Mouse (Mus musculus): ENCODE measurements at regions not wholly inside any gene's neighbourhood (a gene's known extent, or its start where the extent isn't known, plus 50 kb on each side); places are given as distances from the start of the nearest gene placed in this dataset.
A peak's percentile ranks its signal among the peaks of the same experiment; 100 is the strongest.

DNA sequence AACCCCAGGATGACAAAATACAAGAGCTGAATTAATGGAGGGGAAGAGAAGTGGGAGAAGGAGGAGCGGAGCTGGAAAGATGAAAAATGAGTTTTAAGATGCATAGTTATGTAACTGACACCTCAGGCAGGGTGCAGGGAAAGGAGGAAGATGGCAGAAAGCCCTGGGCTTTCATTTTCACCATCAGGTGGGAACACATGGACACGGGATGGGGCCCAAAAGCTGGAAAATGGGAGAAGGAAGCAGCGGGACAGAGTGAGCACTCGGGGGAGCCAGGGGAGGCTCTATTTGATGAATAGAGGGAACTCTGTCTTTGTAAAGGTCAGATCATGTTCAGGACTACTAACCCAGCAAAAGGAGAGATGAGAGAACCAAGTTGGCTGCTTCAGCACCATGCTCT, 516.6 kb upstream of the Tnp1 start:
- DNase-seq, result no peak

DNA sequence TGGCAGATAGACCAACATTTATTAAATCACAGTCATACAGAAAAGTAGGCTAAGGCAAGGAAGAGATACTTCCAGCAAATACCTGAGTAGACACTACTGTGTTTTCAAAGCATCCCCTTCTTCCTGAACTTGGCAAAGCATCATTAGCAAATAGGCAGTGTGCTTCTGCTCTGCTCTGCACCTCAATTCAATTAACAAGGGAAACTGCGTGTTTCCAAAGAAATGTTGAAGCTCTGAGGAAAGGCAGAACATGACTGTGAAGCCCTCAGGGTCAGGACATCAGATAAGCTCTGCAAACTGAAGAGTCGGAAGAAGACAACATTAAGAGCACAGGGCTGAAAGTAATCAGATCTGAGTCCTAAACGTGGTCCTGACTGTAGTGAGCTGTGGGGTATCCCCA, 516.1 kb upstream of the Tnp1 start:
- no peak for DNase-seq

DNA sequence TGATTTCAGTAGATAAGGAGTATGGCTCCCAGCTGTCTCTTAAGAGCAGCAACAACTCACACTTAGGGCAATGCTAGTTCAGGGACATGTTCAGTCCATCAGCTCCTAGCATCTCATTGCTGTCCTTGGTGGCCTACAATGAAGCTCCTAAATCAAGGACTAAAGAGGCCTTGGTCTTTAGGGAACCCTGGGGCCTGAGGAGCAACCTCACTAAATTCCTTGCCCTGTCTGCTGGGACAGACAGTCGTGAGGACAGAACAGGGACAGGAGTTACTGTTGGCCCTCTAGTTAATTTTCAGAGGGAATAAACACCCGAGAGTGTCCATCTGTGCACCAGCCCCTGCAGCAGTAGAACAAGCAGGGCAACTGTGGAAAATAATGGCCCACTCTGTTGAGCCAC, 514.6 kb upstream of the Tnp1 start:
- DNase-seq, result no peak

DNA sequence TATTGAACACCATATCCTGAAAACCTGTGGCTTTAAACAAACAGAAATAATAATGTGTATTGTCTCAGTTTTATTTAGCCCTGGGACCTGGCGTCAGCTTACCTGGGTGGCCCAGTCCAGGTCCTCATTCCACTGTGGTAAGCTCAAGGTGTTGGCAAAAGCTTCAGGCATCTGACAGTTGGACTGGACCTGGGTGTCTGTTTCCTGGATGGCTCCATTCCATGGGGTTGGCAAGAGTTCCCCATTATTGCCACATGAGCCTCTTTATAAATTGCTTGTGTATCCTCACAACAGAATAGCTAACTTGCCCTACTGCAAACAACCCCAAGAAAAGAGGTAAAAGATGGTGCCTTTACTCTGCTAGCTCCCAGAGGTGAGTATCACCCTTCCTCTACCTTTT, 512.9 kb upstream of the Tnp1 start:
- no peak for DNase-seq

DNA sequence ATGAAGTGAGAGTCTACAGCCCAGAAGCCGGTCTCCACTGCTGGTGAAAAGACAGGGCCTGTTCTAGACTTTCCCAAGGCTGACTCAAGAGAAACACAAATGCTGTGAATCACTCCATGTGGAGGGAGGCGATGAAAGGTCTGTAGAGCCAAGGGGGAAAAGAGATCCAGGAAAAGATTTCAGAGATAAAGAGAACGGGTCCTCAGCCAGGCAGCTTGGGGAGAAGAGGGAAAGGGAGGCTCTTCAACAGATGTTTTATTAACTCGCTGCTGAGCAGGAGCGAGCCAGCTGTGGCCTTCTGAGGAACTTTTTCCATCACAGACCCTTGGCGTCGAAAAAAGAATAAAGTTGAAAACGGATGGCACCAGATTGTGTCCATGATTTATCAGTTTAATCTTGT, 500.7 kb upstream of the Tnp1 start:
- DNase-seq, result no peak

DNA sequence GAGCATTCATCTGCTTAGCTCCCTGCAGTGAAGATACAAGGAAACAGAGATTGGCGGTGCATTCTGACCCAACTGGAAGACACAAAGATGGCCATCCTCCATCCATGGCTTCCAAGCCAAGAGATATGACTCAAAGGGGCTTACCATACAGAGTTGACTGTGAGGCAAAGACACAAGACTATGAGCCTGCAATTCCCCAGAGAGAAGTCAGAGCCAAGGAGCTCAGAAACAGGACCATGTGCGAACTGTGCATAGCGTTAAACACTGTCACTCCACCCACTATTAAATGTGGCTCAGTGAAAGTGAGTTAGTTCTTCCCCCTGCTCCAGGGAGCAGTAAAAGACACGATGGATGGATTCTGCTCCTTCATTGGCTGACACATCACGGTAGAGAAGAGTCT, 500.1 kb upstream of the Tnp1 start:
- DNase-seq, result no peak

DNA sequence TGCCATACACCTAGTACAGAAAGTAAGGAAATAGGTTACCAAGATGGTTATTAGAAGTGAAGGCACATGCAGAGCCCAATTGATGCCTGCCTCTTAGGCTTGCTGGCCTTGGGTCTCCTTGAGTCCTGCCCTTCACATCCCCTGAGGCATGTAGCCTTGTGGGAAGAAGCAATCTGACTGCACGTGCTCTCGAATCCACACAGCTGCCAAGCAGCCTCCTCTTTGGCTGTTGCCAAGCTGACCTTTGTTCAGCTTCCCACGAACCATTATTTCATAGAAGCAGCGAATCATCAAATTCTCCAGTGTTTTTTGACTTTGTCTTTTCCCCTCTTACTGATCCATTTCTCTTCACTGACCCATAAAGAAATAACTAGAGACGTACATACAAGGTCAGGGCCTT, 498.1 kb upstream of the Tnp1 start:
- DNase-seq, result peak; percentile 37

DNA sequence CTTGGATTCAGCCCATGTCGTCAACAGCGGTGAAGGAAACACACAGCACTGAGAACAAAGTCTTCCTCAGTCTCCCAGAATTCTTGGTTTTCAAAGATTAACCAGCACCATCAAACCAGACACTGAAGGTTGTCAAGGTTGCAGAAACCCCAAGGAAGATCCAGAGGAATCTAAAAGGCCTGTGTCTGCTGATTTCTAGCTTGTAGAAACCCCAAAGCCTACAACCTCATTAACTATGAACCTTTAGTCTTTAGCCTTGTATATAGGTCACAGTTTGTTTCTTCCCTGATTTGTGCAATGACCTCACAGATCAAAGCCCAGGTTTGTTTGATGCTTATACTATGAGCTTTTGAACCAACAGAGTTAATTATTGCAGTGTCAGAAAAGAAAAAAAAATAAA, 497.1 kb upstream of the Tnp1 start:
- no peak for DNase-seq

DNA sequence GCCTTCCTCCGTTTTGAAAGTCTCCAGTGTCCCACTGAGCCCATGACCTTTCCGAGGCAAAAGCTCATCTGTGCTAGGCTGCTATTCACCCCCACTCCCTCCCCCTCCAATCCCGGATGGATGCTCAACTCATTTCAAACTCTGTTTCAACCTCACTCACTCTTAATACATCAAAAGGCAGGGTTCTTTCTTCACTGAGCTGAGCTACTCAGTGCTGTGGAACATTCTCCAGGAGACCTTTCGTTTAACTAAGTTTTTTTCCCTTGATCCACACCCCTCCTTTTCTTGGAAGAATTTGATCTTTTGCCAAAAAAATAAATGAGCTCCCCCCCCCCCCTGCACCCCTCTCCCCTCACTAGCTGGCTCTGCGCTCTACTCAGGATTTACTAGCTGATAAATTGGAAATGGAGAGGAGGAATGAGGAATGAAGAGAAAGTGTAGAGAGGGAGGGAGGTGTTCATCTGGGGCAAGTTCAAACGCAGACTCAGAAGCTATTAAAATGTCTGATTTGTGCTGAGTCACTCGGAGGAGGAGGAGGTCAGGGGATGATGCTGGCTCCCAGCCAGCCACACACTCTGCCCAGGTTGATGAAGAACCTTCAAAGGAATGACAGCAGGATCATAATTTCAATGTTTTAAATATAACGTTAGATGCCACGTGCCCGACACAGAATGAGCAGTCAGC, 491.5 kb upstream of the Tnp1 start:
- DNase-seq, result peak; percentile 41

DNA sequence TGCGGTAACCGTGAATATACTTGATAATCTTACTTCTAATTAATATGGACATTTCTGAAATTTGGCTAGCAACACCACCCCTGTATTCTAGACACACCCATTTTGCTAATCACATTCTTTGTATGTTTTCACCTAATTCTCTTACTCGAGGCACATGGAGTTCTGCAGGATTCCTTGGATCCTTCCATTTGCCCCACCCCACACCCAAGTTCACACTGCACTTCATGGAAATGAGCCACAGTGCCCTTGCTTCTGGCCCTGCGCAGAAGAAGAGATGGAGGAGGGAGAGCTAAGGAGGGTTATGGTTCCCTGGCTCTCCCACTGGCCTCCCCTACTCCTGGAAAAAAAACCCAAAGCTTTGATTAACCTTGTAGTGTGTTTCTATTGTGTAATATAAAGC, 487.9 kb upstream of the Tnp1 start:
- DNase-seq, result no peak

DNA sequence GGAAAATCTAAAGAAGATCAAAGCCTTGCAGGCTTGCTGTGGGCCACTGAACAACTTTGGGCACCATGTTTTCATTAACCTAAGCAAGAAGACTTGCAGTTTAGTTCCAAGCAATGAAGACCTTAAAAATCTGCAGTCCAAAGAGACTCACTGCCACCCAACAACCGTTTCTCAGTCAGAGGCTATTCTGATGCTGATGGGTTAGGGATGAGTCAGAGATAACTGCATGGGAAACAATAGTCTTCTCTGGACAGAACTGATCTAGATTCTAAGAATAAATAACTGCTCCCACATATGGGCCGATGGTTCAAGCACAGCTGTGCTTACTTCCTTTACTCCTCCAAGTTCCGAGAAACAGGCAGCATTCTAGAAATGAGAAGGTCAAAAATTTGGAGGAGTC, 485.0 kb upstream of the Tnp1 start:
- DNase-seq, result no peak

DNA sequence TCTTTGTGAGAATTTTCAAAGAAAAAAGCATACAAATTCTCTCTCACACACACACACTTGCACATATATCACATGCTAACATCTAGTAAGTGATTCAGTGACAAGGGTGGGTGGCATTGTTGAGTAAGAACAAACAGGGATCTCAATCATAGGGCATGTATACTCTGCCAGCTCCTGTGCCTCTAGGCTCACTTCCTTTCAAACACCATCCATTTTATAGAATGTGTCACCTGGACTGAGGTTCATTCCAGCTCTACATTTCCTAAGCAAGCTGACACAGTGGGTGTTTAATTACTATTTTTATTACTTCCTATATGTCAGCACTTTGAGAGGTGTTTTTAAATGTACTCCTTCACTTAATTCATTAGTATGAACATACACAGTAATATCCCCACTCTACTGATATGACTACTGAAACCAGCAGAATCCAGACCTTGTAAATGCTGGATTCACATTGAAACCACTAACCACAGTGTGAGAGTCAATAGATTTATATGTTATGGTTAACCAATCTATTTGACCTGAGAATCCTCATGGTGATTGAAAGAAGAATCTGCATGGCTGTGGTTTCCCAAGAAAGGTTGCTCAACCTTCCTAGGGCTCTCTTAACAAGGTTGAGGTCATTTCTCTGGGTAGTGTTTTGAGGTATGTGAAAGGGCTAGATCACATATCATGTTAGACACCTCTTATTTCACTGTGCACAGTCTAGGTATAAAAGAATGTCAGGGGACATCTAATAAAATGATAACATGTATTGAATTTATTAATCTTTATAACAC, 480.5 kb upstream of the Tnp1 start:
- no peak for DNase-seq

DNA sequence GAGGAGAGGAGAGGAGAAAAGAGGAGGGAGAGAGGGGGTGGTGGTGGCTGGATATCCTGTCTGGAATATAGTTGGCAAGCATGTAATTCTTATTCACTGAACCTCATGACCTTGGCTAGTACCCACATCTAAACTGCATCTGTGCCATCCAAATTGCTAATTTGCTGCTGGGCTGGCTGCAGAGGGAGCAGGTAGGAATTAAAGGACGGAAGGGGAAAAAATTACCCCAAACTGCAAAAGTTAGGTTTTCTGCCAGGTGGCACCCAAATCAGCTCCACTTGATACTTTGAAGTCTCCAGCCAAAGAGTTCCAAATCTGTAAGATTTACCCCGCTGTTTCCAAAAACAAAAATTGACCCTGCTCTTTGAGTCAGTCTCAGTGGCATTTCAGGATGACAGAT, 466.2 kb upstream of the Tnp1 start:
- no peak for DNase-seq

DNA sequence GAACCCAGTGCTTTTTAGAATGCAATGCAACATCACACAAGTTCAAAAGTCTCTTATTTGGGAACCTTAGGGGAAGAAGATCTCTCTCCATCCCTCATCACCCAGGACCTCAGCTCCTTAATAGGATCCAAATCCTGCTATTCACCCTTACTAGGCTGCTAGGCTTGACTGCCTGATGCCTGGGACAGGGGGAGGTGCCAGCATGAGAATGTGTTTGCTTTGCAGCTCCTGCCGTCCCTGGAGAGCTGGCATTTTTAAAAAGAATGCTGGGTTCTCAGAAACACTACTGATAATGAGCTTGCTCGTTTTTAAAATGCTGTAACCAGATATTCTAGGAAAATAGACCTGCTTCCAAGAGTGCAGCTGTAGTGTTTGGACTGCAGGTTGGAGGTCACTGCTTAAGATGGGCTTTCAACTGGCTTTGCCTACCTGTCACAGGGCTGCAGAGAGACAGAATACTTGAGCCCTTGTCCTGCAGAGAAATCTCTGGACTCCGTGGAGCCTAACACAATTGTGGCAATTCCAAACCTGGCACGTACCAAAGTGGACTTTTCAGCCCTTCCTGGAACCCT, 463.7 kb upstream of the Tnp1 start:
- no peak for DNase-seq

DNA sequence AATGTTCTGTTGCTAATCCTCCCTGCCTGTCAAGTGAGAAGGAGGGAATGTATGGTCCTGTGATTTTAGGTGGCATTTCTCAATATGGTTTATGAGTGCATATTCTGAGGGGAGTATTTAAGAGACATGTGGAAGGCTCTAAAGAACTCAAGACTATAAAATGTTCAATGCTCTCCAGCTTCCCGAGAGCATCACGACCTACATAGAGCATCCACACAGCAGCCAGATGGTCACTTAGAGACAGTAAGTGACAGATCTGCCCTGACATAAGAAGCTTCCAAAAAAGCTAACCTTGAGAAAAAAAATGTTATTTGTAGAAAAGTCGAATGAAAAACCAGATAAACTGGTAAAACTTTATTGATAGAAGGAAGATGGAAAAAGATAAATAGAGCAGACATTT, 444.9 kb upstream of the Tnp1 start:
- no peak for DNase-seq

DNA sequence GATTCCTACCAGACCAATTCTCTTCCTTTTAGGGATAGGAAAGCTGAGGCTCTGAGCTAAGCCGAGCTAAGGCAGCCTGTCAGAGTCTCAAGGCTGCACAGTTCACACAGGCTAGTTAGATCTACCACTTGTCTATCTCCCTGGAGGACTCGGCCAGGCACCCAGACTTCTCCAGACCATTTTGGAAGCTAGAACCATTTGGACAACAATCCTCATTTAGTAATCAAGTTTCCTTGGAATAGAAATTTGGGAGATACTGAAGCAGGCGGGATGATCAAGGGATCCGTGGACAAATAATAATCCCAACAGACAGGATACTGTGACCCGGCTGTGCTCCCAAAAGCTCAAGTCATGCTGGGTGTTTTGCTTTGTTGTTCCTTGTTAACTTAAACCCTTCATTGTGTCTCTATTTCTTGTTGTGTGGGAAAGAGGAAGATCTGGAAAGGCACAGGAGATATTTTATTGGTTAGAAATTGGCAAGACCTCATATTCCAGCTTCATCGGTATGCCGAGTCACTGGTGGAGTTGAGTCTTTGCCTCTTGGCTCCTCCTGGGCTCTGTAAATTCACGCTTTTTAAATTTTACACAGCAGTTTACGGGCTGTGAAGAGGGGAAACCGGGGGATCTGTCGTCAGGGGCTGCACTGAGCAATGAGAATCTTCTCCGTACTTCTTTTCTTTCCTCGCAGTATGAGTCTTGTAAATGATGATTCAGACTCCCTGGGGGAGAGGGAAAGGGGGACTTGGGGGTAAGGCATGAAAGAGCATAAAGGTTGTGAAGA, 444.2 kb upstream of the Tnp1 start:
- no peak for DNase-seq

DNA sequence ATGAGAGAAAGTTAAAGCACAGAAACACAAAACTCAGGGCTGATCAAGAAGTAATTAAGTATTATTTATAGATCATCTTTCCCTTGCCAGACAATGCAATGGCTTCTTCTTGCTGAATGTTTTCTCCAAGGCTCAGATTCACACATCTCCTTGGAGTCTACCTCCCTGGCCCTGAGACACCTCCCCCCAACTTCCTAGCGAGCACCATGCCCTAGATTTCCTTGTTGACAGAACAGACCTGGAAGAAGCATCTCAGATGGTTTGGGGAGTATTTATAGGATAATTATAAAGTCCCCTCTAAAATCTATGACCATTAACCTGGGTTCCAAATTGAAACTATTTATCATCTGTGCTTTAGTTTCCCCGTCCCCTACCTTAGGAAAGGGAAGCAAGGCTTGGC, 441.6 kb upstream of the Tnp1 start:
- no peak for DNase-seq

DNA sequence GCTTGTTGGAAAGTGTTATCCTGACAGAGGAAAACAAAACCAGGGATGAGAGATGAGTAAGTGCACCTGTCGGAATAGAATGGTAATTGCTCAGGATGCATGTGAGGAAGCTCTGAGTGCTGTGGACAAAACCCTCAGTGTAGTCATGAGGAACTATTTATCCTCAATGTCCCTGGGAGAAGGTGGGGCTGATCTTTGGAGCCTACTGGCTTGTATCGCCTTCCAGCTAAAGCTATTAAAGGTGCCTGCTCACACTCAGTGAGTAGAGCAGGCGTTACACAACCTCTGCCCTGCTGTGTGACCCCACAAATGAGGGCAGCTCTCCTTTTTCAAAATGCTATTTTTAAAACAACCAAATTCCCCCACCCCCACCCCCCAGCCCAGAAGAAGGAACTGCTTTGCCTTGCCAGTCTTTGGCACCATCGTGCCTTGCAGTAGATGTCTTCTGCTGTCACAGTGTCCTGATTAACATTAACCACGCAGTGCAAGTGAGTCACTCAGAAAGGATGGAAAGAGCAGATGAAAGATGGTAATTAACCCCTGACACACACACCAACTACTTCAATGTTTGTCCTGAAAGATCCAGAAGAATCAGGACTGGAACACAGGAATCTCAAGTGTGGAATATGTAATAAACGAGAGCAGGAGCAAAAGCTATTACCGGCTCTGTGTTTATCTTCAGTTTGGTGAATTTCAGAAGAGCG, 440.8 kb upstream of the Tnp1 start:
- DNase-seq, result no peak

DNA sequence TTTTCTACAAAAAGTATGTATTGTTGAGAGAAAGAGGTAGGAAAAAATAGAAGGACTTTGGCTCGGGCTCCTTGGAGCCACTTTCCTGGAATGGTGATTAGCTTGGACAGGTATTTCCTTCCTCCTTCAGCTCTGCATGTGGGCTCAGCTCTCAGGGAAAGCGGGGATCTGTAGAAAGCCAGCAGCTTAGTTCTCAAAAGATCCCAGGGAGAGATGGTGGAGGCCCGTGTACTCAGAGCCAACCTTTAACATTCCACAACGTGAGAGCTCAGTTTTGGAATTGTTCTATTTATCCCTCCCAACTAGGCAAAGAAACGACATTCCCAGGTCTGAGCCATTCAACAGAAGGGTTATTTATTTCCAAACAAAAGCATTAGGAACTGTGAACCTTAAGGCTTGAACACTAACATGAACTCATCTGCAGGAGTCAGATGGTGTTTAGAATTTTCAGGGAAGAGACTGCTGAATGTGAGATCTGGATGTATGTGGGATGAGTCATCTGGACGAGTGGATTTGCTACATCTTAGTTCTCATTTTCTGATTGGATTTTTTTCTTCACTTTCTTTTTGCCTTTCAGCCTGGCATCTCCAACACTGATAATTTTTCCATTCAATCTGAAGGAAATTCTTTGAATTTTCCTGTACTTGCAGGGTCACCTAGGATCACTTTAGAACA, 428.6 kb upstream of the Tnp1 start:
- DNase-seq, result no peak

DNA sequence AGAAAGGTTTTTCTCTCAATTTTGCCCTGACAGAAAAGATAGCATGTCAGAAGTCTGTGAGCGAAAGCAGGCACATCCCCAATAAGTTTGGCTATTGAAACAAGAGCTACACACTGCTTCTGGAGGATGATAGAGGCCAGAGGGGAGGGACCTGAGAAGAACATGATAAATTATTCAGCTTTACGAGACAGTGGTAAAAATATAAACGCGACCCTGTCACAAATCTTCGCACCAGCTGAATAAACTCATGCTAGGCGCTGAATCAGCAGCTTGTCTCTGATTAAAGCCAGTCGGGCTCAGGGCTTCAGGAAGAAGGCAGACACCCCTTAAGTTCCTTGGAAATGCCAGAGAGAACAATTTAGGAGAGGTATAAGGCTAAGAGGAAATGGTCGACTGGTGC, 422.7 kb upstream of the Tnp1 start:
- peak; percentile 51 for DNase-seq

DNA sequence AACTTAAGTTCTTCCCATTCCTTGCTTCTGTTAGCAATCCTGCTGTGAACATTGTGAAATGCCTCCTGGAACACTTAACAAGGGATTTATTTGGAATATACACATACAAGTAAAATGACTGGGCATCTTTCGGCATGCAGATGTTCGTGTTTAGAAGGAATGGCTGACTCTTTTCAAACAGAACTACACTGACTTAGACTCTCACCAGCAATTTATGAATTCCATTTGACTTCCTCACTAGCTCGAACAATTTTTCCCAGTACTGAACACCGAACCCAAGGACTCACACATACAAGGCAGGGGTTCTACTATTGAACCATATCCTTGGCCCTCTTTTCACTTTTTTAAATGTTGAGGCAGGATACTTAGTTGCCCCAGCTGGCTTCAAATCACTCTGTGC, 412.4 kb upstream of the Tnp1 start:
- no peak for DNase-seq

DNA sequence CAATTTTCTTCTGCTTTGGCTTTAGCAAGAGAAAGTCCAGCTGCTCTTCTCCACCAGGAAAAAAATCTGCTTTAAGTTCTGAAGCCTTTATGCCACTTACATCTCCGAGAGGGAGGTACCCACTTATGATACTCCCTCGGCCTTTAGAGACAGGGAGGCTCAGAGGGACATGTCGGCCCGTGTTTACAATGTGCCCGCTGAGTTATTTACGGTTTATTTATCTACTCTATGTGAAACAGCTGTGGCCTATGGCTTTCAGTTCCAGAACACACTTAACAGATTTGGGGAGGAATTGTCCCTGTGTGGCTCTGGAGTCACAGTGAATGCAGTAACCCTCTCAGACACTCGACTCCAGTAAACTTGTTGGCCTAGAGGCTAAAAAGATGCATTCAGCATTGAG, 409.3 kb upstream of the Tnp1 start:
- peak; percentile 17 for DNase-seq

DNA sequence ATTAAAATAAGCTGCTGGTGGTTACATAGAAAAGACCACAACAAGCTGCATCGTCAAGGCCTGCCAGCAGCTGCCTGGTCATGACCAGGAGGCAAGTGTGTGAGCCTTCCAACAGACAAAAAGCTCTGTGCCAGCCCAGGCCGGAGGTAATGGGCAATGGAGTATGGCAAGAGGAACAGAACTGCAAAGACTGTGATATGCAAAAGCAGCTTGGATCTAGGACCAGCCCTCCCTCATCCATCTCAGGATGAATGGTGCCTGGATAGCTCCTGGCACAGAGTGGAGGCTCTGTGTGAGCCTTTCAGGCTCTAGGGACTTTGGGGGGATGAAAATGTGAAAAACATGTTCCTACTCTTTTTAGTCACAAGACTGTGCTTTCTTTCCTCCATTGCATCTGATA, 402.5 kb upstream of the Tnp1 start:
- no peak for DNase-seq
